Mouse (Mus musculus) ES-CJ7 (cell line): ENCODE results near the gene Syt14.

ENCODE experiments used
- DNase-seq: peaks from one replicate; pipeline ENCODE4 v3.0.0; 2011; ENCODE audit warnings: low read depth, low spot score

Syt14 gene

GRCm38 (mm10) chr1:192869761-192870160 is 165.8 kb downstream of the Syt14 start:
- peak; percentile 80 for DNase-seq

- no peak for DNase-seq
Measured at GRCm38 (mm10) chr1:192864440-192864839, 171.1 kb downstream of the Syt14 start.

GRCm38 (mm10) chr1:192861305-192861960 is 174.1 kb downstream of the Syt14 start:
- no peak for DNase-seq

GRCm38 (mm10) chr1:192860273-192860672 is 175.3 kb downstream of the Syt14 start:
- no peak for DNase-seq

- DNase-seq, result no peak
Measured at GRCm38 (mm10) chr1:192857582-192857981, 178.0 kb downstream of the Syt14 start.

- no peak for DNase-seq
Measured at GRCm38 (mm10) chr1:192856931-192857330, 178.6 kb downstream of the Syt14 start.

GRCm38 (mm10) chr1:192856411-192856810 is 179.2 kb downstream of the Syt14 start:
- peak; percentile 16 for DNase-seq

GRCm38 (mm10) chr1:192855474-192856230 is 179.9 kb downstream of the Syt14 start, which contains the start of gene Sertad4:
TSS of gene Sertad4 (minus strand) at chr1:192855756.
- DNase-seq, result peak; percentile 55

- no peak for DNase-seq
Measured at GRCm38 (mm10) chr1:192854819-192855271, 180.7 kb downstream of the Syt14 start.

GRCm38 (mm10) chr1:192853988-192854818 is 181.4 kb downstream of the Syt14 start:
- DNase-seq, result no peak

- no peak for DNase-seq
Measured at GRCm38 (mm10) chr1:192853429-192853828, 182.1 kb downstream of the Syt14 start.

- no peak for DNase-seq
Measured at GRCm38 (mm10) chr1:192852047-192852446, 183.5 kb downstream of the Syt14 start.

- DNase-seq, result no peak
Measured at GRCm38 (mm10) chr1:192851640-192852039, 183.9 kb downstream of the Syt14 start.

- DNase-seq, result no peak
Measured at GRCm38 (mm10) chr1:192851126-192851525, 184.4 kb downstream of the Syt14 start.

GRCm38 (mm10) chr1:192849616-192850015 is 186.0 kb downstream of the Syt14 start:
- DNase-seq, result no peak

GRCm38 (mm10) chr1:192847254-192847653 is 188.3 kb downstream of the Syt14 start:
- no peak for DNase-seq
